7 mouse cellular contexts compared by ENCODE assay signal in the genomic region with DNA sequence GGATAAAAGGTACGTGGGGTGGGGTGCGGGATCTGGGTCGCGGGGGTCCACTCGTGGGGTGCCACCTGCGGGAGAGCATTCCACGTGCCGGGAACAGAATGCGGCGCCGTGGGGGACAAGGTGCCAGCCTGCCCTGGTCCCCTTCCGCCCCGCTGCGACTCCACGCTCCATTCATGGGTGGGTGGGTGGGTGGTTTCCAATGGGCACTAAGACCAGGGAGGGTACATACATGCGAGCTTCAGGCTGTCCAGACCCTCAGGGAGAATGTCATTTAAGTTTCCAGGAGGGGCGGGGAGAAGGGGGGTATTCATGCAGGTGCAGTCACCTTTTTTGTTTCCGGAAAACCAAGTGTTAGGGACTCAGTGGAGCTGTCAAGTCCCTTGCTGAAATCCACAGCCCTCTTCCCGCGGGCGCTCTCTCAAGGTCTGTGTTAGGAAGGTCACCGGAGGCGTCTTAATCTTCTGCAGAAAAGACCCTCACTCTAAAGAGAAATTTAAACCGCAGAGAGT. TPM values are rescaled to one million over a fixed set of nuclear protein-coding genes. Genes with fewer than 3 reads are reported as not detected.
DNase-seq lines count a peak whose midpoint lies in the region; ATAC-seq lines count a peak whose summit lies in the region.

No protein-coding gene starts in this region.

- no peak overlapping the region for H3K27ac ChIP-seq in embryonic facial prominence, embryonic 11.5 days (replicated peaks; ENCODE audit: low read depth, low read length)
- peak overlapping the region; percentile 58 for H3K27ac ChIP-seq in hindbrain, embryonic 13.5 days
- H3K27ac ChIP-seq in midbrain, embryonic 16.5 days (ENCODE audit: low read length), result peak overlapping the region; percentile 88

- peaks cover 53% of the 10 kb centered on the region for H3K27me3 ChIP-seq in megakaryocyte, embryonic 14.5 days (replicated peaks)
- H3K27me3 ChIP-seq in embryonic facial prominence, embryonic 11.5 days (ENCODE audit: control insufficient read depth, insufficient read depth, low read length), result peaks cover 14% of the 10 kb centered on the region
- H3K27me3 ChIP-seq in hindbrain, embryonic 13.5 days, result peaks cover 19% of the 10 kb centered on the region
- H3K27me3 ChIP-seq in midbrain, embryonic 16.5 days (ENCODE audit: control insufficient read depth, insufficient read depth, low read depth, low read length), result no peaks in the 10 kb centered on the region

- peak overlapping the region; percentile 100 for H3K4me2 ChIP-seq in embryonic facial prominence, embryonic 11.5 days (ENCODE audit: low read depth, low read length)
- H3K4me2 ChIP-seq in hindbrain, embryonic 13.5 days, result peak overlapping the region; percentile 85
- H3K4me2 ChIP-seq in midbrain, embryonic 16.5 days (ENCODE audit: low read length), result peak overlapping the region; percentile 82

- H3K4me1 ChIP-seq in megakaryocyte, embryonic 14.5 days, result peaks cover 7% of the 10 kb centered on the region
- no peaks in the 10 kb centered on the region; the same call in 1 of the 2 replicates for H3K4me1 ChIP-seq in embryonic facial prominence, embryonic 11.5 days (ENCODE audit: control insufficient read depth, insufficient read depth, low read length)
- H3K4me1 ChIP-seq in hindbrain, embryonic 13.5 days (replicated peaks), result peaks cover 28% of the 10 kb centered on the region
- peaks cover 16% of the 10 kb centered on the region for H3K4me1 ChIP-seq in midbrain, embryonic 16.5 days (ENCODE audit: control insufficient read depth, insufficient read depth, low read length)

- DNase-seq in embryonic facial prominence, embryonic 11.5 days (ENCODE audit: low spot score), result peak; percentile 6
- no peak for DNase-seq in left cerebral cortex, postnatal 25 days (ENCODE audit: low spot score in 2 of 2)
- no peak for DNase-seq in thymus, adult 18-20 months

- H3K9me3 ChIP-seq in megakaryocyte, embryonic 14.5 days, result peaks cover 10% of the 10 kb centered on the region; the same call in 1 of the 2 replicates
- no peaks in the 10 kb centered on the region for H3K9me3 ChIP-seq in embryonic facial prominence, embryonic 11.5 days (replicated peaks; ENCODE audit: control insufficient read depth, low read length)
- no peaks in the 10 kb centered on the region for H3K9me3 ChIP-seq in hindbrain, embryonic 13.5 days
- H3K9me3 ChIP-seq in midbrain, embryonic 16.5 days (replicated peaks; ENCODE audit: control insufficient read depth, low read length, poor library complexity, severe bottlenecking), result no peaks in the 10 kb centered on the region

- 11% methylated on average over 23 of the region's 24 CpGs for WGBS in embryonic facial prominence, embryonic 11.5 days
- WGBS in hindbrain, embryonic 13.5 days, result 12% methylated on average over 24 of the region's 24 CpGs
- 3% methylated on average over 23 of the region's 24 CpGs for WGBS in midbrain, embryonic 16.5 days

- peak overlapping the region; percentile 88 for H3K4me3 ChIP-seq in megakaryocyte, embryonic 14.5 days (replicated peaks)
- peak overlapping the region; percentile 53 for H3K4me3 ChIP-seq in embryonic facial prominence, embryonic 11.5 days (ENCODE audit: low read depth, low read length)
- H3K4me3 ChIP-seq in hindbrain, embryonic 13.5 days, result peak overlapping the region; percentile 66
- peak overlapping the region; percentile 74 for H3K4me3 ChIP-seq in midbrain, embryonic 16.5 days (ENCODE audit: low read depth, low read length)

- intact Hi-C loops in left cerebral cortex, postnatal 25 days (cut with DNase I), result no loop called here

- H3K36me3 ChIP-seq in megakaryocyte, embryonic 14.5 days (replicated peaks; ENCODE audit: low read length), result no peaks in the 10 kb centered on the region
- H3K36me3 ChIP-seq in embryonic facial prominence, embryonic 11.5 days (replicated peaks; ENCODE audit: control insufficient read depth, insufficient read depth, low read depth, low read length), result no peaks in the 10 kb centered on the region
- H3K36me3 ChIP-seq in hindbrain, embryonic 13.5 days, result no peaks in the 10 kb centered on the region
- H3K36me3 ChIP-seq in midbrain, embryonic 16.5 days (ENCODE audit: control insufficient read depth, insufficient read depth, low read length), result no peaks in the 10 kb centered on the region

- ATAC-seq in megakaryocyte, adult 5-6 weeks (ENCODE audit: poor library complexity, severe bottlenecking), result no peak
- no peak for ATAC-seq in embryonic facial prominence, embryonic 11.5 days (replicated peaks; ENCODE audit: insufficient number of reproducible peaks, low FRiP score, low TSS enrichment, low read depth)
- ATAC-seq in hindbrain, embryonic 13.5 days (ENCODE audit: low FRiP score), result peak; percentile 54
- ATAC-seq in midbrain, embryonic 16.5 days, result peak; percentile 69

- H3K9ac ChIP-seq in embryonic facial prominence, embryonic 11.5 days (replicated peaks; ENCODE audit: low read length), result peak overlapping the region; percentile 60
- H3K9ac ChIP-seq in hindbrain, embryonic 13.5 days, result peak overlapping the region; percentile 81
- peak overlapping the region; percentile 89 for H3K9ac ChIP-seq in midbrain, embryonic 16.5 days (ENCODE audit: low read depth, low read length)

RNA-seq across cellular contexts. Expression of gene Rapgef4, which starts 0.4 kb away (rescaled TPM):
- not detected in 2 replicates for polyA plus RNA-seq in megakaryocyte, embryonic 14.5 days (2012; ENCODE audit: insufficient read depth, low replicate concordance)
- total RNA-seq in megakaryocyte, adult 5-6 weeks (2015), result 0.98 and 1.3 TPM in 2 replicates
- 0.08 and 0.88 TPM in 2 replicates for total RNA-seq in megakaryocyte, adult 5-6 weeks (2017)
- 2.0 and 3.6 TPM in 2 replicates for polyA plus RNA-seq in embryonic facial prominence, embryonic 11.5 days (2014; fragmentation: Nextera tagmentation; extraction: Ambion mirVana)
- 16.7 and 17.8 TPM in 2 replicates for polyA plus RNA-seq in hindbrain, embryonic 13.5 days (2015; fragmentation: Nextera tagmentation; extraction: Ambion mirVana)
- polyA plus RNA-seq in midbrain, embryonic 16.5 days (2015; fragmentation: Nextera tagmentation; extraction: Ambion mirVana), result 36.8 and 40.2 TPM in 2 replicates
- 100 to 1,000 TPM; 372 to 386 TPM for total RNA-seq in left cerebral cortex, postnatal 25 days (2021)

Comparison
In these comparisons a context has a peak if more than half of its experiments do, and no peak if none do; other contexts are left out.
1. ATAC-seq: peak in hindbrain, embryonic 13.5 days (single experiment) and midbrain, embryonic 16.5 days (single experiment); none in megakaryocyte, adult 5-6 weeks (single experiment) and embryonic facial prominence, embryonic 11.5 days (single experiment).
2. Peak in every context shown above with its lines, with median percentiles within 50 percentile points of each other: H3K4me3 ChIP-seq, H3K4me2 ChIP-seq and H3K9ac ChIP-seq.